Mouse (Mus musculus) testis, adult 2 months (tissue): ENCODE measurements around the gene Gdpd5.

Experiments
- CTCF ChIP-seq: fragments of 200-500 bp; IDR thresholded peaks from 2 replicates; pipeline ENCODE4 v1.5.1; 2012; ENCODE audit warnings: low read depth, mild to moderate bottlenecking, inconsistent platforms, low read length, moderate library complexity; ENCODE audit not compliant: control insufficient read depth, insufficient read depth, insufficient replicate concordance
- POLR2A ChIP-seq: fragments of 200-500 bp; IDR thresholded peaks from 2 replicates; pipeline ENCODE4 v1.6.1; 2012; ENCODE audit warnings: low read depth, mild to moderate bottlenecking, inconsistent platforms, low read length, moderate library complexity; ENCODE audit not compliant: control insufficient read depth

- TF ChIP-seq CTCF (no peak), POLR2A (no peak)
Observed at GRCm38 (mm10) chr7:99427987-99428386, 46.8 kb downstream of the Gdpd5 start.
